Mouse (Mus musculus) megakaryocyte, embryonic 14.5 days (primary cell): Measurements from ENCODE around the gene Itgad. TPM values are rescaled to one million over a fixed set of nuclear protein-coding genes. Genes with fewer than 3 reads are reported as not detected.

Source experiments
- H3K27me3 ChIP-seq: replicated peaks from 2 replicates; pipeline ENCODE3; 2012; ENCODE audit warnings: inconsistent platforms
- H3K36me3 ChIP-seq: replicated peaks from 2 replicates; pipeline ENCODE3; 2012; ENCODE audit warnings: low read length, inconsistent platforms, mixed read lengths
- H3K4me1 ChIP-seq: 2 replicates; pipeline ENCODE4 v1.6.1; 2012; ENCODE audit warnings: inconsistent platforms
- H3K4me3 ChIP-seq: replicated peaks from 2 replicates; pipeline ENCODE3; 2012; ENCODE audit warnings: moderate library complexity, mild to moderate bottlenecking, inconsistent platforms
- H3K9me3 ChIP-seq: 2 replicates; pipeline ENCODE4 v1.6.1; 2012; ENCODE audit warnings: inconsistent platforms
- FLI1 ChIP-seq: IDR thresholded peaks from 2 replicates; pipeline ENCODE4 v1.6.1; 2012; ENCODE audit warnings: low read length, inconsistent platforms, mixed read lengths
- GATA1 ChIP-seq: IDR thresholded peaks from 3 replicates; pipeline ENCODE4 v1.6.1; 2012; ENCODE audit warnings: mixed read lengths, low read length, inconsistent platforms, borderline replicate concordance
- polyA plus RNA-seq: library from polyadenylated mRNA; stranded (reverse); fragments of >175 nt; gene quantifications from 2 replicates; pipeline ENCODE4 v1.2.3, GENCODE M21; 2012; ENCODE audit warnings: low replicate concordance; ENCODE audit not compliant: insufficient read depth

Gene Itgad
- polyA plus RNA-seq, 1 experiment: 0.26 TPM

DNA sequence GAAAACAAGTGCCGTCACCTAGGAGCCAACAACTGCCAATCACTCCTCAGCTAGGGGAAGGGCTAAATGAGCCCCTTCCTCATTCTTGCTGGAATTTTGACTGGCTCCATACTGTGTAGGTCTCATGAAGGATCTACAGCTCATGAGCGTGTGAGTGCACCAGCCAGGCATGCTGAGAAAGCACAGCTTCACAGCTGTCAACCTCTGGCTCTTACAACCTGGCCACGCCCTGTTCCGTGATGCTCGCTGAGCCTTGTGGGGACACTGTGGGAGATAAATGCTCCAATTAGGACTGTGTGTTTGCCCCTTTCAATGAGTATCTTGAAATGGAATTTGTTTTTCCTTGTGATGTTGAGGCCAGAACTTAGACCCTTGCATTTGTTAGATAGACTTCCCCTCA is 95.8 kb downstream of the Itgad start:
- no peaks in the 10 kb centered on the region for H3K9me3 ChIP-seq
- peaks cover 27% of the 10 kb centered on the region for H3K36me3 ChIP-seq
- TF ChIP-seq GATA1 (no peak), FLI1 (no peak)
- H3K4me1 ChIP-seq: peaks cover 26% of the 10 kb centered on the region
- peaks cover 45% of the 10 kb centered on the region for H3K27me3 ChIP-seq
- H3K4me3 ChIP-seq: no peak overlapping the region

DNA sequence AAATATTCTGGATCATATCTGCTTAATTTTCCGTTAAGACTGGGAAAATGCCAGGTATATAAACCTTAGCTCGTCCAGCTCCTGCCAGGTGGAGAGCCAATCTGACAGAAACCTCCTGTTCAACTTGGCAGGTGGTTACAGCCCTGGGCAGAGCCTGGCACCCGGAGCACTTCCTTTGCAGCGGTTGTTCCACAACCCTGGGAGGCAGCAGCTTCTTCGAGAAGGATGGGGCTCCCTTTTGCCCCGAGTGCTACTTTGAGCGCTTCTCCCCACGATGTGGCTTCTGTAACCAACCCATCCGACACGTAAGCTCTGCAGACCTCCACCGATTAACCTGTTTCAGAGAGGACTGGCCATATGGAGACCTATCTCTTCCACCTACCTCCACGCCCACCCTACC is 97.8 kb downstream of the Itgad start:
- Histone ChIP-seq H3K9me3 (no peaks in the 10 kb centered on the region), H3K36me3 (peaks cover 18% of the 10 kb centered on the region), H3K27me3 (peaks cover 54% of the 10 kb centered on the region), H3K4me3 (no peak overlapping the region), H3K4me1 (peaks cover 20% of the 10 kb centered on the region)
- no peak for TF ChIP-seq FLI1
- TF ChIP-seq GATA1: no peak

GRCm38 (mm10) chr7:128252609-128253008 is 98.4 kb downstream of the Itgad start:
- H3K9me3 ChIP-seq: no peaks in the 10 kb centered on the region
- H3K4me1 ChIP-seq: peaks cover 14% of the 10 kb centered on the region
- TF ChIP-seq FLI1: no peak
- H3K36me3 ChIP-seq: peaks cover 18% of the 10 kb centered on the region
- H3K27me3 ChIP-seq: peaks cover 57% of the 10 kb centered on the region
- peak overlapping the region; percentile 50 for H3K4me3 ChIP-seq

DNA sequence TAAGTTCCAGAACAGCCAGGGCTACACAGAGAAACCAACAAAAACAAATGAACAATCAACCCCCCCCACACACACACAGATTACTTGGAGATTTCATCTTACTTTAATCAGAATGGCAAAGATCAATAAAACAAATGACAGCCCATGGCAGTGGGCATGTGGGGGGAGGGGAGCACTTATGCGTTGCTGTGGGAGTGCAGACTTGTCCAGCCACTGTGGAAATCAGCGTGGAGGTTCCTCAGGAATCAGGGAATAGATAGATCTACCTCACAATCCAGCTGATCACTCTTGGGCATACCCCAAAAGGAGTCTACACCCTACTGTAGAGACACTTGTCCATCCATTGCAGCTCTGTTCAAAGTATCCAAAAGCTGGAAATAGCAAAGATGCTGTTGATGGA is 100.8 kb downstream of the Itgad start:
- Histone ChIP-seq H3K36me3 (peaks cover 13% of the 10 kb centered on the region), H3K27me3 (peaks cover 52% of the 10 kb centered on the region), H3K9me3 (no peaks in the 10 kb centered on the region), H3K4me3 (no peak overlapping the region), H3K4me1 (peaks cover 7% of the 10 kb centered on the region)
- TF ChIP-seq FLI1 (no peak), GATA1 (no peak)

- TF ChIP-seq FLI1 (no peak), GATA1 (no peak)
- Histone ChIP-seq H3K27me3 (peaks cover 56% of the 10 kb centered on the region), H3K9me3 (no peaks in the 10 kb centered on the region), H3K4me1 (peaks cover 7% of the 10 kb centered on the region), H3K4me3 (no peak overlapping the region), H3K36me3 (peaks cover 12% of the 10 kb centered on the region)
Measured at GRCm38 (mm10) chr7:128255757-128256156, 101.6 kb downstream of the Itgad start.

DNA sequence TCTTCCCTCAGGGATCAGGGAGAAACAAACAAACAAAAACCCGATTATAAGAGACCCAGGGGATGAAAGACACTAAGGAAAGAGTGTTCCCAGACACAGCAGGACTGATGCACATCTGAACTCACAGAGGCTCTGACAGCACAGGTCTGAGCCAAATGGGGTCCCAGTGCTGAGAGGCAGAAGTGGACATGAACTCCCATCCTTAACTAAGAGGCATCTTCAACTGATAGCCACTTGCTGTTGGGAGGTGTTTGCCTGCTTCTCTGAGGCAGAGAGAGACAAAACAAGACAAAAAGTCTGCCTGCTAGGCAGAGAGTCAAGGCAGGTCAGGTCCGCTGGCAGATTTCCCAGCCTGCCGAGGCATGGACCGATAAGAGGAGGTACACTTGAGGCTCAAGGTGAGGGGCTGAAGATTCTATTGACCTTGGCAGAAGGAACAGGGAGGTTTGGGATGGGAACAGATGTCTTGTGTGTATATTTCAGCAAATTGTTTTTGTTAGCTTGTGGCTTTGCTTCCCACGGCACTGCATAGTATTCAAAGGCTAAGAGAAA is 102.7 kb downstream of the Itgad start:
- Histone ChIP-seq H3K27me3 (peaks cover 53% of the 10 kb centered on the region), H3K4me1 (peaks cover 7% of the 10 kb centered on the region), H3K36me3 (peaks cover 12% of the 10 kb centered on the region), H3K4me3 (no peak overlapping the region), H3K9me3 (no peaks in the 10 kb centered on the region)
- no peak for TF ChIP-seq FLI1
- TF ChIP-seq GATA1: no peak

DNA sequence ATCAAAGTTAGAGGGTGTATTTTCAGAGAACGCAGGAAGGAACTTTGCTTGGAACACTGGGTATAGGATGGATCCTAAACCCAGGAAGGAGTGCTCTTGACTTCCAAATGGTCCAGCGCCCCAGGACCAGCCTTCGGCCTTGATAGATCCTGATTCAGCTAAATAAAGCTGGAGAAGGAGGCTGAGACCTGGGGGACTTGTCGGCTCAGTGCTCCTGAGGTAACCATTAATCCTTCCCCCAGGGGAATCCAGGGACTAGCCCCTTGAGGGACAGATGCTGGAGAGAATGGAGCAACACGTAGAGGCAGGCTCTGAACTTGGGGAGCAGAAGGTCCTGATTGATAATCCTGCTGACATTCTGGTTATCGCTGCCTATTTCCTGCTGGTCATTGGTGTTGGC is 111.2 kb downstream of the Itgad start, which contains the start of gene Slc5a2:
Gene Slc5a2 (plus strand): TSS at position 247 of the 400 bp plus-strand sequence.
- no peak for TF ChIP-seq FLI1
- TF ChIP-seq GATA1: no peak
- Histone ChIP-seq H3K27me3 (peaks cover 47% of the 10 kb centered on the region), H3K4me3 (no peak within 1 kb of the TSS)

DNA sequence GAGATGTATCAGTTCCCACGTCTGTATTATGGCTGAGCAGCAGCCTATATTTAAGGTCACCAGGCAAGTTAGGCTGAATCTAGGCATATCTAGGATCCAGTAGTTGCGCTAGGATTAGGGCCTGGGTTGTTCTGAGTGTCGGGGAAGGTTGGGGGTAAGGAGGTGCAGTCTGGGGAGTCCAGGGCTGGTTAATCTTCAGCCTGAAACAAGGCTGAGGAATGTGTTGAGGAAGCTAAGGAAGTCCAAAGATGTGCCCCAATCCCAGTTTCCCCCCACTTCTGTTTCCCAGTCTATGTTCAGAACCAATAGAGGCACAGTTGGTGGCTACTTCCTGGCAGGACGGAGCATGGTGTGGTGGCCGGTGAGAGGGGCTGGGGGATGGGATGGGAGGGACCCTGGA is 111.9 kb downstream of the Itgad start:
- H3K4me1 ChIP-seq: no peaks in the 10 kb centered on the region; the same call in 1 of the 2 replicates
- H3K27me3 ChIP-seq: peaks cover 43% of the 10 kb centered on the region
- no peaks in the 10 kb centered on the region for H3K9me3 ChIP-seq
- no peak overlapping the region for H3K4me3 ChIP-seq
- H3K36me3 ChIP-seq: peaks cover 11% of the 10 kb centered on the region
- TF ChIP-seq GATA1: no peak
- TF ChIP-seq FLI1: no peak

More for the DNA sequence above, 111.2 kb downstream of the Itgad start, which contains the start of gene Slc5a2:
- peaks cover 4% of the 10 kb centered on the region for H3K36me3 ChIP-seq
- H3K9me3 ChIP-seq: no peaks in the 10 kb centered on the region
- no peaks in the 10 kb centered on the region; the same call in 1 of the 2 replicates for H3K4me1 ChIP-seq

DNA sequence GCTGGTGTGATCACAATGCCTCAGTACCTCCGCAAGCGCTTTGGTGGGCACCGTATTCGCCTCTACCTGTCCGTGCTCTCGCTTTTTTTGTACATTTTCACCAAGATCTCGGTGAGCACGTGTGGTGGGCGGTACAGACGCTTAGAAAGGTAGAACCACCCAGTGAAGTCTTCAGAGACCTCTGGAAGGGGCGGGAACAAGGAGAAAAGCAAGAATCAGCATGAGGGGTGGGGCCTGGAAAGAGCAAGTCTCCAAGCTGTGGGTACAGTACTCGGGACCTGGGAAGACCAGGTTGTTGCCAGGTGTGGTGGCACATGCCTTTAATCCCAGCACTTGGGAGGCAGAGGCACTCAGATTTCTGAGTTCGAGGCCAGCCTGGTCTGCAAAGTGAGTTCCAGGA is 113.2 kb downstream of the Itgad start:
- H3K9me3 ChIP-seq: no peaks in the 10 kb centered on the region
- no peak for TF ChIP-seq FLI1
- no peak for TF ChIP-seq GATA1
- peaks cover 24% of the 10 kb centered on the region for H3K36me3 ChIP-seq
- no peaks in the 10 kb centered on the region; the same call in 1 of the 2 replicates for H3K4me1 ChIP-seq
- no peak overlapping the region for H3K4me3 ChIP-seq
- peaks cover 43% of the 10 kb centered on the region for H3K27me3 ChIP-seq

GRCm38 (mm10) chr7:128267813-128268212 is 113.6 kb downstream of the Itgad start:
- peaks cover 43% of the 10 kb centered on the region for H3K27me3 ChIP-seq
- no peak for TF ChIP-seq FLI1
- no peak overlapping the region for H3K4me3 ChIP-seq
- H3K4me1 ChIP-seq: no peaks in the 10 kb centered on the region; the same call in 1 of the 2 replicates
- H3K36me3 ChIP-seq: peaks cover 28% of the 10 kb centered on the region
- no peaks in the 10 kb centered on the region for H3K9me3 ChIP-seq

- Histone ChIP-seq H3K9me3 (no peaks in the 10 kb centered on the region), H3K36me3 (peaks cover 55% of the 10 kb centered on the region), H3K4me3 (no peak overlapping the region), H3K27me3 (peaks cover 29% of the 10 kb centered on the region), H3K4me1 (no peaks in the 10 kb centered on the region; the same call in 1 of the 2 replicates)
- TF ChIP-seq GATA1 (no peak), FLI1 (no peak)
Measured at GRCm38 (mm10) chr7:128270431-128270850, 116.3 kb downstream of the Itgad start.
